Mouse (Mus musculus): Measurements from ENCODE around the gene Abhd17b. TPM values are rescaled to one million over a fixed set of nuclear protein-coding genes. Genes with fewer than 3 reads are reported as not detected.
A peak's percentile ranks its signal among the peaks of the same experiment; 100 is the strongest.
"Not testable (repeated sequence)": the region's sequence is repeated elsewhere in the genome, so short reads cannot be mapped to it uniquely, and the experiment has no call there.

The Abhd17b gene
- total RNA-seq (2021) = 10 to 100 TPM; 15.7 to 17.1 TPM
- long read RNA-seq, experiment 1, transcript Abhd17b-201 (4 exons, 2,259 nt) = major isoform, 44 of 46 reads
- long read RNA-seq, experiment 1, partial matches to known transcripts = 0 of 46 reads
- long read RNA-seq, experiment 1, other reads (novel, unspliced or antisense) = 2 of 46 reads
- long read RNA-seq, experiment 2, transcript Abhd17b-201 (4 exons, 2,259 nt) = major isoform, 37 of 37 reads
- long read RNA-seq, experiment 2, partial matches to known transcripts = 0 of 37 reads
- long read RNA-seq, experiment 2, other reads (novel, unspliced or antisense) = 0 of 37 reads

DNA sequence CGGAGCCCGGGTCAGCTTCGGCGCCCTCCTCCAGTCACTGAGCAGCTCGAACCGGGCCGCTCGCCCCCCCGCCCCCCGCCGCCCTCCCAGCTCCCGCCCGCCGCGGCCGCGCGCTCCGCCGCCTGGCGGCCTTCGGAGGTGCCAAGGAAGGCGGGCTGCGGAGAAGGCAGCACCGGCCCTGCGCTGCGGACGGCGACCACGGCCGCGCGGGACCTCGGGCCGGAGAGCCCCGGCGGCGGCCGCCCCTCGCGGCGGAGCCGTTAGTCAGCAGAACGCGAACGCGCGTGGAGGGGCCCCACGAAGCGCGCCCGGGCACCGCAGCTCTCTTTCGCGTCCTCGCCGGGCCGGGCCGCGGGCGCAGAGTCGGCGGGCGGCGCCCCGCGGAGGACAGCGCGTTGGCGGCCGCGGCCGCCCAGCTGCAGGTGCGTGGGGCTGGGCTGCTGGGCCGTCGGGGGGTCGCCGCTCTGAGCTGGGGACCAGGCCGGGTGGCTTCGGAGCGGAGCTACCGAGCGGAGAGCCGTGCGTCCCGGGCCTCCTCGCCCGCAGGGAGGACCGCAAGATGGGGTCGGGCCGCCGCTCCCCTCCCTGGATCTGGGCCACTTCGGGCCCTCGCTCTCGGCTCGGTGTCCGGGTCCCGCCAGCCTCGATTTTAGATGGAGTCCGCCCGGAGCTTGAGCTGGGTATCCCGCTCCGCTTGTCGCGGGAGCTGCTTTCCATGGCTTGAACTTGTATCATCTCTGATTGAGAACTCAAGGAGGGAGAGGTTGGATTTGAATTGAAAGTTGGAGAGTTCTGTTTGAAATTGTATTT is at the start of gene Abhd17b:
Gene Abhd17b, plus strand, starts transcription at position 14 of the 810 bp plus-strand sequence.
- peak; percentile 32 for DNase-seq (ENCODE audit: low spot score)

- no peak for DNase-seq (ENCODE audit: low spot score)
These were observed 49.1 kb upstream of the Abhd17b start for GRCm38 (mm10) chr19:21603836-21604235.

- DNase-seq (ENCODE audit: low spot score) = no peak
These were observed 47.7 kb upstream of the Abhd17b start for GRCm38 (mm10) chr19:21605294-21605693.

GRCm38 (mm10) chr19:21610240-21610639 is 42.7 kb upstream of the Abhd17b start:
- no peak for DNase-seq (ENCODE audit: low spot score)

DNA sequence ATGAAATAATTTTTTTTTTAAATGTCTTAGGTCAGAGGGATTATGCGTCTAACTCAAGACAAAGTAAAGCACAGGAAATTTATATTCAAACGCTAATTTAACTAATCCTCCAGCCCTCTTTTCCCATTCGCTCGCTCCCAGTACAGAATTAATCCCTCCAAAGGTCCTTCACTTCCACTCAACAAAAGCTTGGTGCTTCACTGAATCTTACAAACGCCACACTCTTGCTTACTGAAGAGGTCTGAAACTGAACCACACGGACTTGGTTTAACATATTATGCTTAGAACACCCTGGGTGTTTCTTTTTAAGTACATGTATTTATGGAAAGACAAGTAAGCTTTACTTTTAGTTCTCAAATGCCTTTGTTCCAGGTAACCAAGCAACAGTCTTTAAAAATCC is 41.7 kb upstream of the Abhd17b start:
- DNase-seq (ENCODE audit: low spot score) = no peak

DNA sequence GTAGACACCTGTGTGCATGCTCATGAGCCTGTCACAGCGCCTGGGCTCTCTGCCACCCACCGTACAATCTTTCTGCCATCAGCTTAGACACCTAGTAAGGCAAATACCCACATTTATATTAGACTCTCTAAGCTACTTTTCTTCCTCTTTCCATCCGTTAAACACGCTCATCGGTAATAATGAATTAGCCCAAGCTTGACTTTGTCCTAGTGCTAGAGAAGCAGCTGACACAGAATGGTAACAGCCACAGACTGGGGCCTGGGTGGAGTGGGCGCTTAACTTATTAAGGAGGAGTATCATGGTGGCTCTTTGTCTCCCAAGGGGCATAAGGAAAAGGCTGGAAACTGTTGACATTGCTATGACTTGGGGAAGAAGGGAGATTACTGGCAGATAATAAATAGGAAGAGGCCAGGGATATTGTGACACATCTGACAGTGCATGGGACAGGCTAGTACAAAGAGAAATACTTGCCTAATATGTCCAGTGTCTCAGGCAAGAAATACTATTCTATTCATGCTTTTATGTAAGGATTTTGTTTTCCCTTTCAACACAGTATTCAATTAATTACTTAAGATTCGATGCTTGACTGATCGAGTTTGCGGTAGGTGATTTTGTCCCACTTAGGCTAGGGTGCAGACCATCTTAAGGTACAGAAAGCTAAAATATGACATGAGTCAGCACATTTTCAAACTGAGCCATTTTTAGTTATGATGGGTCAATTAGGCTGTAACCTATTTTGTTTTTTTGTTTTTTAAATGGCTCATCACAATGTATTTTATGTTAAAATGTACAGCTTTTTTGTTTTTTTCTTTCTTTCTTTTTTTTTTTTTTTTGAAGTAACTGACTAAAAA is 41.0 kb upstream of the Abhd17b start:
- DNase-seq (ENCODE audit: low spot score) = no peak

DNA sequence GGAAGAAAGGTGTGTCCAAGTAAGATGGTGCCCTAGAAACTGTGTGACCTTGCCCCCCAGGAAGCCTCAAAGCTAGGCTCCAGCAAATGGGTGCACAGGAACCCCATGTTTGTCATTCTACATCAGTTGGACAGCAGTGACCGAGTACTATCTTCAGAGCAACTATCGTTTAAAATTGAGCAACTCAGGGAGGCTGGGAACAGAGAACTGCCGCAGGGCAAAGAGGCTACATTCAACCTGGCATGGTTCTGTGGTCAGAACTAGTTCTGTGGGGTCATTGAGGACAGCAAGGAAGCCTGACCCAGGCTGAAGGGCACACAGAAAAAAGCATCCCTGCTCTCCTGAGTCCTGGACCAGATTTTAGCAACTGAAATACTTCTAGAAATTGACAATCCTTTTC is 37.2 kb upstream of the Abhd17b start:
- no peak for DNase-seq (ENCODE audit: low spot score)

DNA sequence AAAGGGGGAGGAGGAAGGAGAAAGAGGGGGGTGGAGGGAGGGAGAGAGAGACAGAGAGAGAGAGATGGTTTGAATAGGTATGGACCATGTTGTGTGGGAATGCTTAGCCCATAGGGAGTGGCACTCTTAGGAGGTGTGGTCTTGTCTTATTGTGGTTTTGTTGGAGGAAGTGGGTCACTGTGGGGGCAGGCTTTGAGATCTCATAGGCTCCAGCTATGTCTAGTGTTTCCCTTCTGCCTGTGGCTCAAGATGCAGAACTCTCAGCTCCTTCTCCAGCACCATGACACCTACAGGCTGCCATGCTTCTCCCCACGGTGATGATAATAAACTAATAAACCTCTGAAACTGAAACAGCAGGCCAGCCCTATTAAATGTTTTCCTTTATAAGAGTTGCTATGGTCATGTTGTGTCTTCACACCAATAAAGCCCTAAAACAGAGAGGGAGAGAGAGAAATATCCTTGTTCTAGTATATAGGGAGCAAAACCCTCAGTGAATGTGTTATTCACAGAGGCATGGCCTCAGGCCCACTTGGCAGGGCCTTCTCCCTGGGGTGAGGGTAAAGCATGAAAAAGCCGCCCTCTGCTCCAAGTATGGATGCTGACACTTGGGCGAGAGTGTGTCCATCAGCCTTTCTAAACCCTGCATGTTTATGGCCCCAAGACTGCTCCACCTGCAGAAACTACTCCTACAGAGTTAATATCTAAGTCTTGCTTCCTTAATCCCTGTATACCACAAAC is 29.4 kb upstream of the Abhd17b start:
- DNase-seq (ENCODE audit: low spot score) = no peak

GRCm38 (mm10) chr19:21624148-21624535 is 28.8 kb upstream of the Abhd17b start:
- no peak for DNase-seq (ENCODE audit: low spot score)

DNA sequence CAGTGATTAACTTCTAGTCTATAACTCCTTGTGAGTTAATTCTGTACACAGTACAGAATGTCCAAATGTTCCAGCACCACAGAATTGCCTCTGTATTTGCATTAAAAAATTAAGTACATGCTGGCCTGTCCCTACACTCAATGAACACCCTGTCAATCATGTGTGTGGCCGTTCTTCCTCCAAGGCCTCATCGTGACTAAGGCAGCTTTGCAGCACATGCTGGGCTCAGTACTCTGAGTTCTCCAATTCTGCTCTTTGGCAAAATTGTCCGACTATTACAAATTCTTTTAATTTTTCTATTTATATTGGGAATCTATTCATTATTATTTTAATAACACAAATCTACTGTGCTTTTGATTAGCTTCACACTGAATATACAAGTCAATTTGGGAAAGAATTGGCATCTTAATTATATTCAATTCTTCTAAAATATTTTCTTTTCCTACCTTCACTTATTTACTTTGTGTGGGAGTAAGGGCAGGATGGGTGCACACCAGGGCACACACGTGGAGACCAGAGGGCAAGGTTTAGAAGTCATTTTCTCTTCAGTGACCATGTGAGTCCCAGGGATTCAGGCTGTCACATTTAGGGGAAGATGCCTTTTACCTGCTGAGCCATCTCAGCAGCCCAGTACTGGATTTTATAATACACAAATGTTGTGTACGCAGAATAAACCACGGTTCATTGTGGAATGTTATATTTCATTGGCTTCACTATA is 26.6 kb upstream of the Abhd17b start:
- no peak for DNase-seq (ENCODE audit: low spot score)

DNA sequence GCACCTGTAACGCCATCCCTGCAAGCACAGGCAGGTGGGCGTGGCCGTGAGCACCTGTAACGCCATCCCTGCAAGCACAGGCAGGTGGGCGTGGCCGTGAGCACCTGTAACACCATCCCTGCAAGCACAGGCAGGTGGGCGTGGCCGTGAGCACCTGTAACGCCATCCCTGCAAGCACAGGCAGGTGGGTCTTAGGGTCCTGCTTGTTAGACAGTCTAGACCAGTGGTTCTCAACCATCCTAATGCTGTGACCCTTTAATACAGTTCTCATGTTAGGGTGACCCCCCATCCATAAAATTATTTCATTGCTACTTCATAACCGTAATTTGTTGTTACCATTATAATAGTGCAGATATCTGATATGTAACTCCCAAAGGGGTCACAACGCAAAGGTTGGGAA is 24.5 kb upstream of the Abhd17b start:
- not testable (repeated sequence) for DNase-seq (ENCODE audit: low spot score)

DNA sequence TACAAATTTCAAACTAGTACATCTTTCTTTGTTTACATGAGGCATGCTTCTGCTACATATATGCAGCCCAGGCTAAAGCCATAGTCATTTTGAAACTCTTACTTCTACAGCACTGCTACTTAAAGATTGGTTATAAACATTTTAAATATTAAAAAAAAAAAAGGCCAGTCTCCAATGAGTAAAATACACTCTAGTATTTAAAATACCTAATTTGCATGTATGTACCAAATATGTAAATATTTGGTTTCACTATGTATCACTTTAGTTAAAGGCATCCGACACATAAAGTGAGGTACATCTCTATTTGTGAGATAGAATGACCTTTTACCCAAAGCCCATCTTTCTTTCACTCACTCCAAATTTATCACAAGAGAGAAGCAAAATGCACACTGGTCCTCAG is 24.0 kb upstream of the Abhd17b start:
- DNase-seq (ENCODE audit: low spot score) = no peak

- DNase-seq (ENCODE audit: low spot score) = no peak
These were observed 23.5 kb upstream of the Abhd17b start for GRCm38 (mm10) chr19:21629501-21629900.

- DNase-seq (ENCODE audit: low spot score) = no peak
These were observed 22.2 kb upstream of the Abhd17b start for GRCm38 (mm10) chr19:21630656-21631331.

GRCm38 (mm10) chr19:21635406-21635805 is 17.6 kb upstream of the Abhd17b start:
- DNase-seq (ENCODE audit: low spot score) = no peak

- no peak for DNase-seq (ENCODE audit: low spot score)
These were observed 16.1 kb upstream of the Abhd17b start for GRCm38 (mm10) chr19:21636907-21637306.

- DNase-seq (ENCODE audit: low spot score) = no peak
These were observed 15.3 kb upstream of the Abhd17b start for GRCm38 (mm10) chr19:21637672-21638071.

DNA sequence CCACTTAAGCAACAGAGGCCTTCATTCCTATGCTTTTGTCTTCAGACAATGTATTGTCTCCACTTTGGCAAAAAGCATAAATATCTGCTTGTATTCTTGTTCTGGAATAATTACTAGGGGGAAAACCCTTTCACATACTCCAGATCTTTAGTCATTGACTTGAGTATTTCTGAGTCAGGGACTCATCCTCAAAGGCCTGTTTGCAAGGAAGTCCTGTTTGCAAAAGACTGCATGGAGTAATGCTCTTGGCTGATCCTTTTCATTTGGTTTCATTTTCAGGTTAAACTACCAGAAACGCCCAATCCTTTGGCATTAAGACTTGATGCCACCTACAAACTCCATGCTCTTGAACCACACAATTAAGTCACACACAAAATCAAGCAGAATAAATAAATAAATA is 9.1 kb upstream of the Abhd17b start:
- no peak for DNase-seq (ENCODE audit: low spot score)

- no peak for DNase-seq (ENCODE audit: low spot score)
These were observed 7.7 kb upstream of the Abhd17b start for GRCm38 (mm10) chr19:21645301-21645700.

- no peak for DNase-seq (ENCODE audit: low spot score)
These were observed 6.8 kb upstream of the Abhd17b start for GRCm38 (mm10) chr19:21646142-21646541.

All from gastrocnemius, adult 18-20 months (tissue).